Mouse (Mus musculus) cerebellum, postnatal 10 days (tissue): Measurements from ENCODE around the gene Bag6.
"Not testable (repeated sequence)": the region's sequence is repeated elsewhere in the genome, so short reads cannot be mapped to it uniquely, and the experiment has no call there.

Experiments
- DNase-seq, 2 experiments: peaks; one replicate each; pipeline ENCODE4 v3.0.0; 2021; ENCODE audit warnings: mixed read lengths in 2 of 2

Gene Bag6

GRCm38 (mm10) chr17:35115046-35116019 is 19.6 kb upstream of the Bag6 start, which contains the start of gene Ly6g5b:
TSS of gene Ly6g5b (minus strand) at chr17:35115428.
- peak; percentile 68 to 70 for DNase-seq

- peak; percentile 72 to 80 for DNase-seq
These were observed 14.2 kb upstream of the Bag6 start for GRCm38 (mm10) chr17:35120745-35121142.

GRCm38 (mm10) chr17:35121143-35121799 is 13.7 kb upstream of the Bag6 start, which contains the start of gene Gpank1:
TSS of gene Gpank1 (plus strand) at chr17:35121455.
- peak; percentile 99 to 100 for DNase-seq

GRCm38 (mm10) chr17:35121871-35122303 is 13.1 kb upstream of the Bag6 start, which contains the start of gene Csnk2b:
TSS of gene Csnk2b (minus strand) at chr17:35122053.
- peak; percentile 85 for DNase-seq

GRCm38 (mm10) chr17:35123287-35123686 is 11.7 kb upstream of the Bag6 start:
- DNase-seq, result not testable (repeated sequence)

- DNase-seq, result not testable (repeated sequence)
These were observed 10.6 kb upstream of the Bag6 start for GRCm38 (mm10) chr17:35124261-35124896.

GRCm38 (mm10) chr17:35125081-35125480 is 9.9 kb upstream of the Bag6 start:
- DNase-seq, result no peak

GRCm38 (mm10) chr17:35125578-35125977 is 9.4 kb upstream of the Bag6 start:
- no peak for DNase-seq

GRCm38 (mm10) chr17:35126206-35126611 is 8.8 kb upstream of the Bag6 start, which contains the start of gene D17H6S53E:
TSS of gene D17H6S53E (plus strand) at chr17:35126373.
- DNase-seq, result peak; percentile 82 to 84

- no peak for DNase-seq
These were observed 8.0 kb upstream of the Bag6 start for GRCm38 (mm10) chr17:35127017-35127416.

- no peak for DNase-seq
These were observed 6.0 kb upstream of the Bag6 start for GRCm38 (mm10) chr17:35128996-35129395.

GRCm38 (mm10) chr17:35131038-35131437 is 3.9 kb upstream of the Bag6 start:
- DNase-seq, result no peak

- DNase-seq, result no peak
These were observed 3.3 kb upstream of the Bag6 start, which contains the start of gene Apom for GRCm38 (mm10) chr17:35131500-35132173. TSS of gene Apom (minus strand) at chr17:35132050.

GRCm38 (mm10) chr17:35132174-35132560 is 2.8 kb upstream of the Bag6 start:
- DNase-seq, result no peak

- DNase-seq, result no peak
These were observed 1.5 kb upstream of the Bag6 start for GRCm38 (mm10) chr17:35133517-35133916.

GRCm38 (mm10) chr17:35135591-35136320 is 778 bp downstream of the Bag6 start:
- DNase-seq, result no peak

GRCm38 (mm10) chr17:35139269-35139668 is 4.3 kb downstream of the Bag6 start:
- DNase-seq, result no peak

- DNase-seq, result no peak
These were observed 5.6 kb downstream of the Bag6 start for GRCm38 (mm10) chr17:35140490-35140996.

- no peak for DNase-seq
These were observed 7.0 kb downstream of the Bag6 start for GRCm38 (mm10) chr17:35141971-35142370.

GRCm38 (mm10) chr17:35146139-35146538 is 11.2 kb downstream of the Bag6 start:
- DNase-seq, result no peak

- DNase-seq, result no peak
These were observed 12.4 kb downstream of the Bag6 start for GRCm38 (mm10) chr17:35147348-35147747.
